Comparison of ENCODE assay signal across 8 mouse cellular contexts in the genomic region with DNA sequence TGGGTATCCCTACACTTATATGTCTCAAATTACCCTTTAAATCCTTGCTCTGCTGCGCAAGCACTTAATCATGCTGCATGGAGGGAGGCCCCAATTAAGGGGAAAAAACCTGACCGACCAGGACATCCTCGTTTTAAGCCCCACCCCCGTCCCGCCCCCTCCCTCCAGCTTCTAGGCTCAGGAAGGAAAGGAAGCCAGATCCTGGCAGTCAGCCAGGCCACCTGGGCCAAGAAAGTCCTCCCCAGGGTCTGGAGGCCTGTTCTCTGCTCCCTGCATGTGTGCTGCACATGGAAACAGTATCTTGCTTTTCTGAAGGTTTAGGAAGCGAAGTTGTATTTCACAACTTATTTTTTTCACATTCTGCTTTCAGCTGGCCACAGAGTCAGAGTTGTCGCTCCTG. TPM values are rescaled to one million over a fixed set of nuclear protein-coding genes. Genes with fewer than 3 reads are reported as not detected.
A peak's percentile ranks its signal among the peaks of the same experiment; 100 is the strongest.
DNase-seq lines count a peak whose midpoint lies in the region; ATAC-seq and TF ChIP-seq lines count a peak whose summit lies in the region.

Gene Shb, minus strand, starts transcription at position 96 of the 400 bp plus-strand sequence.

- 6% methylated on average over 7 of the region's 7 CpGs for WGBS in spleen, adult 2 months
- 13% methylated on average over 7 of the region's 7 CpGs for WGBS in liver, postnatal 0 days (ENCODE audit: insufficient replicate concordance)

- no peak within 1 kb of the TSS; the same call in 1 of the 2 replicates for H3K27ac ChIP-seq in spleen, adult 2 months (ENCODE audit: insufficient read depth, low read length)
- H3K27ac ChIP-seq in liver, postnatal 0 days (ENCODE audit: low read depth): peak within 1 kb of the TSS; percentile 99

- H3K9ac ChIP-seq in liver, postnatal 0 days (replicated peaks): peak within 1 kb of the TSS; percentile 70

- peak in 1 of 2 experiments; percentile 47 for DNase-seq in spleen, adult 2 months (ENCODE audit: low read depth in 1 of 2, low spot score in 2 of 2)
- no peak for DNase-seq in spleen, postnatal 10 days (ENCODE audit: low spot score in 2 of 2)
- peak; percentile 85 for DNase-seq in embryo, embryonic 11 days
- DNase-seq in heart, adult 9 months (ENCODE audit: low spot score in 2 of 2): peak; percentile 80 to 84
- DNase-seq in kidney, adult 8-10 months: peak; percentile 89 to 92
- peak; percentile 77 for DNase-seq in liver, postnatal 0 days
- peak; percentile 58 for DNase-seq in ovary, adult 18-20 months (ENCODE audit: low spot score)
- no peak for DNase-seq in frontal cortex, postnatal 25 days (ENCODE audit: low spot score in 2 of 2)

- H3K4me1 ChIP-seq in spleen, adult 2 months (ENCODE audit: control insufficient read depth, insufficient read depth, insufficient read length): peaks cover 6% of the 10 kb centered on the region
- peaks cover 40% of the 10 kb centered on the region for H3K4me1 ChIP-seq in liver, postnatal 0 days (ENCODE audit: insufficient read depth)

- peak; percentile 24; the same call in 1 of the 2 replicates for TF ChIP-seq EP300 in liver, postnatal 0 days (IDR thresholded peaks at IDR 0.05; ENCODE audit: low read depth)

- H3K27me3 ChIP-seq in spleen, adult 2 months (ENCODE audit: control insufficient read depth, insufficient read depth, low read length): peaks cover 13% of the 10 kb centered on the region
- peaks cover 22% of the 10 kb centered on the region for H3K27me3 ChIP-seq in liver, postnatal 0 days (ENCODE audit: insufficient read depth, low read length)

- no peaks in the 10 kb centered on the region for H3K36me3 ChIP-seq in spleen, adult 2 months (ENCODE audit: control insufficient read depth, insufficient read depth, low read length)
- H3K36me3 ChIP-seq in liver, postnatal 0 days (replicated peaks; ENCODE audit: insufficient read depth, low read length): no peaks in the 10 kb centered on the region

- no peak for TF ChIP-seq CTCF in spleen, adult 2 months (IDR thresholded peaks at IDR 0.05; ENCODE audit: extremely low read depth, insufficient read depth, insufficient read length, insufficient replicate concordance)
- no peak for TF ChIP-seq CTCF in liver, postnatal 0 days (IDR thresholded peaks at IDR 0.05; ENCODE audit: low read depth)

- H3K4me2 ChIP-seq in liver, postnatal 0 days (ENCODE audit: low read depth, low read length): peak within 1 kb of the TSS; percentile 99

- peak within 1 kb of the TSS; percentile 79 for H3K4me3 ChIP-seq in spleen, adult 2 months (ENCODE audit: extremely low read depth, insufficient read depth, insufficient read length)
- peak within 1 kb of the TSS; percentile 86 for H3K4me3 ChIP-seq in liver, postnatal 0 days (ENCODE audit: low read depth, low read length)

- no peaks in the 10 kb centered on the region for H3K9me3 ChIP-seq in liver, postnatal 0 days (ENCODE audit: low read length)

- no peak for ATAC-seq in liver, postnatal 0 days

- no peak for TF ChIP-seq POLR2A in spleen, adult 2 months (IDR thresholded peaks at IDR 0.05; ENCODE audit: low read depth, low read length)

RNA-seq across cellular contexts. Expression of gene Shb, which starts in this region (rescaled TPM):
- polyA plus RNA-seq in spleen, adult 2 months (2012; rRNA removed): 8.6 and 9.7 TPM in 2 replicates
- 2.5 and 3.2 TPM in 2 replicates for polyA plus RNA-seq in liver, postnatal 0 days (2015; fragmentation: Nextera tagmentation; extraction: Ambion mirVana)

Comparison
In these comparisons a context has a peak if more than half of its experiments do, and no peak if none do; other contexts are left out.
1. DNase-seq: peak in embryo, embryonic 11 days (single experiment), heart, adult 9 months (2 of 2), kidney, adult 8-10 months (2 of 2), liver, postnatal 0 days (single experiment) and ovary, adult 18-20 months (single experiment); none in spleen, postnatal 10 days (0 of 2) and frontal cortex, postnatal 25 days (0 of 2).